Mouse (Mus musculus): Measurements from ENCODE around the gene Ncan. TPM values are rescaled to one million over a fixed set of nuclear protein-coding genes. Genes with fewer than 3 reads are reported as not detected.
A peak's percentile ranks its signal among the peaks of the same experiment; 100 is the strongest.
"Not testable (repeated sequence)": the region's sequence is repeated elsewhere in the genome, so short reads cannot be mapped to it uniquely, and the experiment has no call there.

Gene Ncan
- total RNA-seq, 4 experiments from 2014 or later = 0.20 to 1.5 (median 0.36) TPM

DNA sequence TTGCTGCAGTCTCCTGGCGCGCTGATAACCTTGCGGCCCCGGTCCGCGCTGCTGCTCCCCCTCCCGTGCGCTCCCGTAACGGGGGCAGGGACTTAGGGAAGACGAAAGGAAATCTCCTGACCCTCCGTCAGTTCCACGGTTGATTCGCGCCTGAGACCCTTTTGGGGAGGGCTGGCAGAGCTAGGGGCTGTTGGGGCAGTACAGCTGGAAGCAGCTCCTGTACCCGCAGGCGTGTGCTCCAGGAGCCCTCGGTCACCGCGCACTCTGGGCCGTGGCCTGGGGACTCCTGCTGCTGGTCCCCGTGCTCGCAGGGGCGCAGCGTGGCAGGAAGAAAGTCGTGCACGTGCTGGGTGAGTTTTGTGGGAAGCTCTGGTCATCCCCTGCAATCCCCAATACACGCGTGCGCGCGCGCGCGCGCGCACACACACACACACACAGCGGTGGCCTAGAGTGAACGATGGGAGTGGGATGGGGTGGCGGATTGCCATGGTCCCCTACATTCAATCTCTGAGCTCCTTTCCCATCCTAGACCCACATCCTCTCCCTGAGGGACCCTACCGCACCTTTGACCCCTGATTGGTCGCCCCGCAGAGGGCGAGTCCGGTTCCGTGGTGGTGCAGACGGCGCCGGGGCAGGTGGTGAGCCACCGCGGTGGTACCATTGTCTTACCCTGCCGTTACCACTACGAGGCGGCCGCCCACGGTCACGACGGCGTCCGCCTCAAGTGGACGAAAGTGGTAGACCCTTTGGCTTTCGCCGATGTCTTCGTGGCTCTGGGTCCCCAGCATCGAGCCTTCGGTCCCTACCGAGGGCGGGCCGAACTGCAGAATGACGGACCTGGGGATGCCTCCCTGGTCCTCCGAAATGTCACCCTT is 36.2 kb downstream of the Ncan start:
- no peak for DNase-seq

DNA sequence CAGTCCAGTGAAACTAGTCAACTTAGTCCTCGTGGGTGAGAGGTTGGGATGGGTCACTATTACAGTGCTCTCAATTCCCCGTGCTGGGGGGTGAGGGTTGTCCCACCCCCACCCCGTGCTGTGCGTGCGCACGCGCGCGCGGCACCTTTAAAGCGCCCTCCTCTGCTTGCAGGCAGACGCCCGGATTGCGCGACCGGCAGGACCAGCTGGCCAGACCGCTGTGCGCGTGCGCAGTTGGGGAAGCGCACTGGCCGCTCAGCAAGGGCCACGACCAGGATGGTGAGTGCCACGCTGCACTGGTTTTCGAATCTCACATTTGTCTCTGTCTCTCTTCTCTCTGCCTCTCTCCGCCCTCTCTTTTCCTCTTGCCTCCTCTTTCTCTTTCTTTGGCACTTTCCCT is 37.4 kb downstream of the Ncan start, which contains the start of gene Hapln4:
TSS of gene Hapln4 (plus strand) at position 173 of the 400 bp plus-strand sequence.
- DNase-seq = peak; percentile 15

DNA sequence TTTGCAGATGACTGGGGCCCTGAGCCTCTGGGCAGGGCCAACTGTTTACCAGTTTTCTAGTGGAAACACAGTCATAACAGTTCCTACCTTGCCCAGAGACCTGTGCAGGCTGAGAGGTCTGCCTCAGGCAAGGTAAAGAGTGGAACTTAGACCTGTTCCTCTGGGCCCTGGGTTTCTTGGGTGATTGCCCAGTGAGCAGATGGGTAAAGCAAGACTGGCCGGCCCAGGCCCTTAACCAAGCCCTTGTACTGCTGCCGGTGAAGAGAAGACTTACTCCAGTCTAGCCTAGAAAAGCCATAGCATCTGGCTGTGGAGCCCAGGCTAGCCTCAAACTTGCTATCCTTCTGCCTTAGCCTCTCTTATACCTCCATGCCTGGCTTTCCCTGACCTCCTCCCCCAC is 38.7 kb downstream of the Ncan start:
- DNase-seq = no peak

DNA sequence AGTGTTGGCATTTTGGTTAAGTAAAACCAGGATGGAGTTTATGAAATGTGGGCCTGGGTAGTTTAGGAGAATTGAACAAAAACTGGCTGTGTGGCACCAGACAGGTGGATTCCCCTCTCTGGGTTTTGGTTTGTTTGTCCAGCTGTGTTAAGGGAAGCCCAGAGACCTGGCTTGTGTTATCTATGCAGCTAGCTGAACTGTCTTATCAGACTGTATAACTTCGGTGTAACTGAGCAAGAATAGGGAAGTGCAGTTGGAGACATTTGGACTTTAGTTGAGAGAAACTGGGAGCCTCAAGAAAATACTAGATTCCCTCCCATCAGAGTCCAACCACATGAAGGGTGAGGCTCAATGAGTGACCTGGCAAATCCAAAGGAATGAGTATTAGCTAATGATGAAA is 47.0 kb downstream of the Ncan start:
- no peak for DNase-seq

DNA sequence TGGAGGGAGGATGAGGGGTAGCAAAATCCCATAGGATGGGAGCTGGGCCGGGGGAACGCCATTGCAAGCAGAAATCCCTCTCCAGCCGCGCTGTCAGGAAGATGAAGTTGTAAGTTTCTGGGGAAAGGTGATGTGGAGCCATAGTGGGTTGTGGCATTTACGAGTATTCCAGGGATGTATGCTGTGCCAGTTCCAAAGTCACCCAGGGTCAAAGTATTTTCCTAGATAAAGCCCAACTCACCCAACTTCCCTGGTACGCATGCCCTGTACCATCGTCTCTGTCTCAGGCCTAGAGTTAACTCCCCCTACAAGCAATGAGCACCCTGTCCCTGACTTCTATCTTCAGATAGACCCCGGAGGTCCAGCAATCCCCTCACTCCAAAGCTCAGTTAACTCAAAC is 47.6 kb downstream of the Ncan start:
- no peak for DNase-seq

DNA sequence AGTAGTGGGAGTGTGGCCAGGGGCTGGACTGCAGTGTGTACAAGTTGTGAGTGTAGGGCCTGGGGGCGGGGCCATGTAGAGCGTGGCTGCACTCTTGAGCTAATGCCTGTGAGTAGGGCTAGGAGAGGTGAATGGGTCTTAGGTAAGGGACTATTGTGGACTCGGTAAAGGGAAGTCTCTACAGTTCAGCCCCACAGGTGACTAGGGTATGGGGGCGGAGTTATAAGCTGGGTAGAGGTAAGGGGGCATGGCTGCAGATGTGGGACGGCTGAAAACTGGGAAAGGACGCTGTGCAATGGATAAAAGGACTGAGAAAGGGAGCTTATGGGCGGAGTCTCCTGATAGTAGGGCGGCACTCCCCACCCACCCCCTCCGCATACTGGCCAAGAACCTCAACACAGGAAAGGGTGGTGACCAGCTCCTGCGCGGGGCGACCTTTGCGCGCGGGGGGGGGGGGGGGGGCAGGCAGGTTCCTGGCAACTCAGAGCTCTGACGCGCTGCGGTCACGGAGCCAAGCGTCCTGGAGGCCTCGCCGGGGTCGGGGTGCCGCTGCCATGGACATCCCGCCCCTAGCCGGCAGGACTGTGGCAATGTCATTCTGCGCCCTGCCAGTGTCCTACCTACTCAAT is 48.1 kb downstream of the Ncan start, which contains the start of gene Tm6sf2:
TSS of gene Tm6sf2 (plus strand) at position 484 of the 629 bp plus-strand sequence.
- DNase-seq = peak; percentile 17

DNA sequence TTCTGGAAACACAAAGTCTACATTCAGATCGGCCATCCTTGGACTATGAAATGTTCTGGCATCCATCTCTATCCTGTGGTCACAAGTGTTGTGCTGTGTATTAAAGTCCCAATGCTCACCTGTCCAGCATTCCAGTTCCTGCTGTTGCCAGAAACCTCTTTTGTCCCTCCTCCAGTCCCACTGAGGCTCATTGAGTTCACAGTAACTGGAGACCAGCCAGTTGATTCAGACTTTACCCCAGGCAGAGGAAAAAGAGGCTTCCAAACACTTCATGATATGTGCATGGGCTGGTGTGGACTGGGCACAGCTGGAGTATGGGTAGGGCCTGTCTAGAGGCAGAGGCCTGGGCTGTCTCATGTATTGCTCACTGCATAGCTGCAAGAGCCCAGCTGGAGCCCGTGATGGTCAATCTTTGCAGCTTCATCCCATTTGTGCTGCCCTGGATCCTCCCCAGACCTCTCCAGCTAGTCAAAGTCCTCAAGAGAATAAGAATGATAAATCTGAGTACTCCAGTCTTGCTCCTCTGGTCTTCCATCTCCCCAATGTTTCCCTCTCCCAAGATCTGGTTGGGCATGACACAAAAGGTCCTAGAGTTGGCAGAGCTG is 48.7 kb downstream of the Ncan start:
- DNase-seq = no peak

DNA sequence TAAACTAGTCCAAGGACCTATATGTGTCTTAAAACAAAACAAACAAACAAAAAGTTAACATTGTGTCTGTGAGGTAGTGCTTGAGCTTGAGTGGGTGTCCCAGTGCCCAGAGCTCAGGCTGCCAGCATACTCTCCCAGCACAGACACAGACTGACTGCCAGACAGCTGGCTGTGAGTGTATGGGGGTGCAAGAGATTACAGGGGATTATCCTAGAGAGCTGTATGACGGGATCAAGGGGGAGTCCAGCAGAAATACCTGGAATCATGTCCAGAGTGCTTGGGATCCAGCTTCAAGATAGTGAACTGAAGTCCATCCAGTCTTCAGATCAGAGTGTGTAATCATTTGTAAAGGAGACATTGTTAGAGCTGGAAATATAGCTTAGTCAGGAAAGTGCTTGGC is 63.0 kb downstream of the Ncan start:
- no peak for DNase-seq

DNA sequence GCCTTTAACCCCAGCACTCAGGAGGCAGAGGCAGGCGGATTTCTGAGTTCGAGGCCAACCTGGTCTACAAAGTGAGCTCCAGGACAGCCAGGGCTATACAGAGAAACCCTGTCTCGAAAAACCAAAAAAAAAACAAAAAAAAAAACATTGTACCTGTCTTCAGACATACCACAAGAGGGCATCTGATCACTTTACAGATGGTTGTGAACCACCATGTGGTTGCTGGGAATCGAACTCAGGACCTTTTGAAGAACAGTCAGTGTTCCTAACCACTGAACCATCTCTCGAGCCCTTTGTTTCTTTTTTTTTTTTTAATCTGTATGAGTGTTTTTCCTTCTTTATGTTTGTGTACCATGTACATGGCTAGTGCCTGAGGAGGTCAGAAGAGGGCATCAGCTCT is 70.2 kb downstream of the Ncan start:
- DNase-seq = not testable (repeated sequence)

DNA sequence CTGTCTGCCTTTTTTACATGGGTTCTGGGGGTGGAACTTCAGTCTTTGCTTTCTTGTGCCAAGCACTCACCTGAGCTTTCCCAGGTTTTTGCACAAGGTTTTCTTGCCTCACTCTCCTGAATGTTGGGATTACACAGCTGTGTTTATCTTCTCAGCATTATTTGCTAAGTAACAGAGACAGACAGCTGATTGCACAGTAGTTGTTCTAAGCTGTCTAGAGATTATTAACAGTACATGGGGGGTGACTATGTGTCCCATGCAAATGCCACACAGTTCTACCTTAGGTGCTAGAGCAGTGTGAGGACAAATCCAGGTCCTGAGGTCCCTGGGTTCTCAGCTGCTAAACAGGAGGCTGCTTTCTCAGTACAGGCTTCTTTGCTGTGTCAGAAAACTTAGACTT is 71.0 kb downstream of the Ncan start:
- no peak for DNase-seq

DNA sequence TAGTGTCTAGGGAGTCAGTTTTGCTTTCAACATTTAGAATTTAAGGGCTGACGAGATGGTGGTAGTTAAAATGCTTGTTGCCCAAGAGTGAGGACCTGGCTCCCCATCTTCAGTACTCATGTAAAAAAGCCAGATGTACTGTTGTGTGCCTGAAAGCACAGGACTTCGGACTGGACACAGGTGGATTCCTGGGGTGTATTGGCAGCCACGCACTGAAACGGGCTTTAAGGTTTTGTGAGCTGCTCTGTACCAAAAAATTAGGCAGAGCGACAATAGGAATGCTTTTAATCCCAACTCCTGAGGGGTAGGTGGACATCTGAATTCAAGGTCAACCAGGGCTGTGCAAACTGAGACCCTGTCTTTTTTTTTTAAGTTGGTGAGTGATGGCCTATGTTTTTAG is 76.7 kb downstream of the Ncan start:
- no peak for DNase-seq

Small RNA genes lying within 50 kb of the gene (microRNA-seq; reads per million reads assigned to microRNA genes)
- gene Mir7066 = 0 reads per million in 2 experiments

Other genes with a start within 250 kb of the Ncan start
- under 1 TPM in 2 of 4 experiments, not detected in 2; 0.06 to 0.08 TPM for gene Cilp2, start 233.2 kb downstream of the Ncan start, total RNA-seq (2022)
- under 1 TPM; 0.34 to 0.59 (median 0.38) TPM for gene Tssk6, start 218.7 kb downstream of the Ncan start, total RNA-seq (2022)
- gene Ndufa13, start 218.3 kb downstream of the Ncan start, total RNA-seq (2022) = 100 to 1,000 TPM; 102 to 174 (median 123) TPM
- 1 to 10 TPM in 1 of 4 experiments, under 1 TPM in 1, not detected in 2; 0.38 to 1.3 TPM for gene Yjefn3, start 218.2 kb downstream of the Ncan start, total RNA-seq (2022)
- gene Gatad2a, start 124.5 kb downstream of the Ncan start, total RNA-seq (2022) = 100 to 1,000 TPM in 3 of 4 experiments, 10 to 100 TPM in 1; 99.1 to 124 (median 106) TPM
- gene Mau2, start 78.1 kb downstream of the Ncan start, total RNA-seq (2022) = 10 to 100 TPM; 58.7 to 77.4 (median 63.3) TPM
- gene Sugp1, start 78.1 kb downstream of the Ncan start, total RNA-seq (2022) = 10 to 100 TPM; 31.6 to 53.3 (median 39.2) TPM
- gene Tm6sf2, start 47.9 kb downstream of the Ncan start, total RNA-seq (2022) = 1 to 10 TPM in 2 of 4 experiments, under 1 TPM in 2; 0.17 to 1.2 (median 0.85) TPM
- 1 to 10 TPM in 2 of 4 experiments, under 1 TPM in 2; 0.21 to 1.9 (median 0.92) TPM for gene Hapln4, start 37.4 kb downstream of the Ncan start, total RNA-seq (2022)
- gene Nr2c2ap, start 10.5 kb upstream of the Ncan start, total RNA-seq (2022) = 10 to 100 TPM; 24.5 to 26.7 (median 25.1) TPM
- 10 to 100 TPM; 15.9 to 24.7 (median 21.9) TPM for gene Rfxank, start 18.3 kb upstream of the Ncan start, total RNA-seq (2022)
- 10 to 100 TPM; 49.9 to 65.3 (median 59.3) TPM for gene Borcs8, start 18.6 kb upstream of the Ncan start, total RNA-seq (2022)
- 1 to 10 TPM in 2 of 4 experiments, under 1 TPM in 2; 0.70 to 1.4 (median 0.99) TPM for gene Mef2b, start 18.8 kb upstream of the Ncan start, total RNA-seq (2022)
- 10 to 100 TPM; 70.3 to 95.5 (median 90.6) TPM for gene Tmem161a, start 51.5 kb upstream of the Ncan start, total RNA-seq (2022)
- gene Slc25a42, start 91.4 kb upstream of the Ncan start, total RNA-seq (2022) = 10 to 100 TPM; 41.0 to 54.2 (median 43.1) TPM
- gene Sugp2, start 113.4 kb upstream of the Ncan start, total RNA-seq (2022) = 10 to 100 TPM; 34.6 to 65.6 (median 46.1) TPM
- 10 to 100 TPM; 13.3 to 19.3 (median 16.0) TPM for gene Armc6, start 113.6 kb upstream of the Ncan start, total RNA-seq (2022)
- gene Homer3, start 162.0 kb upstream of the Ncan start, total RNA-seq (2022) = 10 to 100 TPM; 18.7 to 38.9 (median 29.2) TPM
- gene Ddx49, start 181.6 kb upstream of the Ncan start, total RNA-seq (2022) = 10 to 100 TPM; 74.5 to 93.4 (median 86.3) TPM
- gene Cope, start 181.6 kb upstream of the Ncan start, total RNA-seq (2022) = 100 to 1,000 TPM; 190 to 236 (median 226) TPM
- 1 to 10 TPM; 2.8 to 5.3 (median 4.1) TPM for gene Cers1, start 194.9 kb upstream of the Ncan start, total RNA-seq (2022)
- 1 to 10 TPM in 2 of 4 experiments, under 1 TPM in 2; 0.70 to 1.6 (median 1.1) TPM for gene Gdf1, start 208.9 kb upstream of the Ncan start, total RNA-seq (2022)
- gene Upf1, start 232.4 kb upstream of the Ncan start, total RNA-seq (2022) = 10 to 100 TPM; 64.2 to 82.6 (median 76.1) TPM

Measured in adrenal gland, adult 8-10 months (tissue).